Mouse (Mus musculus): ENCODE measurements at regions not wholly inside any gene's neighbourhood (a gene's known extent, or its start where the extent isn't known, plus 50 kb on each side); places are given as distances from the start of the nearest gene placed in this dataset.
A peak's percentile ranks its signal among the peaks of the same experiment; 100 is the strongest.

DNA sequence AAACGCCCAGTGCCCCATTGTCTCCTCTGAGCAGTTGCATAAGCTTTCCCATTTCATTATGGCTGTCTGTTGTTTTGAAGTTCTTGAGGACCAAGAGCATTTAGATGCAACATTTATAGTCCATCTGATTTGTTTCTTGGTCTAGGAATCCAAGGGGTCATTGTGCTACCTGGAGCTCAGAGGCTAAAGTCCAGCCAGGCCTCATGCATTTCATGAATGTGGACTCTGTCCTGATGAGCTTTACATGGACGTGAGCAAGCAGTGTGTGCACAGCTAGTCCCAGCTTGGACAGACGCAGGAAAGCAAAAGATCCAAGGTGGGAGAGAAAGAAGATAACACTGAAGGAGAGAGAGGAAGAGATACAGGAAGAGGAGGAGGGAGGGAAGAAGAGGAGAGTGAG lies 496.0 kb upstream of the 3110018I06Rik start:
- no peak for DNase-seq (ENCODE audit: low spot score in 2 of 2)

DNA sequence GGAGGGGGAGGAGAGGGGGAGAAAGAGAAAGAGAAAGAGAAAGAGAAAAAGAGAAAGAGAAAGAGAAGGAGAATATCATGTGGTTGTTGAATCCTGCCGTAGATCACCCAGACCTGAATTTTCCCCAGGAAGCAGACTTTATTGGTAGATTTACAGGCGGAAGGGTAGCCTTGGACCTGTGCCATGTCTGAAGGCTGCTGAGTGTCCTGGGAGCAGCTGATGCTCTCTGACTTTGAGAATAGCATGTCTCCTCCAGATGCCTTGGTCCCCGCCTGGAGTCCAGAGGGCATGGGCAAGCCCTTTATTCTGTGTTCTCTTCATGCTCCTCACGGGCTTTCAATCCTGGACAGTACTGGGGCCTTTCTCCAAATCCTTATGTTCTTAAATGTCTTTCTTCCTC lies 495.4 kb upstream of the 3110018I06Rik start:
- DNase-seq (ENCODE audit: low spot score in 2 of 2): no peak

DNA sequence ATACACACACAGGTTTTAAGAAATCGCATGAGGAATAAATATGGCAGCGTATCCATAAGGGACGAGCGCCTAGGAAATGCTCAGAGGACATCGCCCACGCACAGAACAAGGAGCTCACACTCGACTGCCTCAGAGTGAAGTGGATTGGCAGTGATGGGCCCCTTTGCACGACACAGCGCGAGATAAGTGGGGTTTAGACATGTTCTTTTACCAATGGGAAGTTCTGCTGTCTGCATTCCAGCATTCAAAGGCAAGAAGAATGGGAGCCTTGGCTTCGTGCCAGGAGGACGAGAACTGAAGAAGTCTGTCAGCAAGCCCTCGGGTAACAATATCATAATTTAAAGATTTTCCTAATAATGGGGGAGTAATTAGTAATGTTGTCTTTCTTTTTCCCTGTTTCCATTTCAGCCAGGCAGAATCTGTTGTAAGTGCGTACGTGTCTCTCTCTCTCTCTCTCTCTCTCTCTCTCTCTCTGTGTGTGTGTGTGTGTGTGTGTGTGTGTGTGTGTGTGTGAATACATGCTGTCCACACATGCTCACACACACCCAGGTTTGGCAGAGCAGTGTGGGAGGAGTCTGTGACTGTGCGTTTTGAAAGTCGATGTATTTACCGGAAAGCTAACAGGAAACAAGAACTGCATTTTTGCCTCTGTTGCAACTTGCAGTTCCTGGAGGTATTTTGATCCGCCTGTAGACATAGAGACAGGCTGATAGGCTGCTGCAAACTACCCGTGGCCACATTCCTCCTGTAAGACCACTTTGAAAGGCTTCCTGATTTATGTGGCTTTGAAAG lies 477.2 kb upstream of the 3110018I06Rik start:
- DNase-seq (ENCODE audit: low spot score in 2 of 2): no peak

DNA sequence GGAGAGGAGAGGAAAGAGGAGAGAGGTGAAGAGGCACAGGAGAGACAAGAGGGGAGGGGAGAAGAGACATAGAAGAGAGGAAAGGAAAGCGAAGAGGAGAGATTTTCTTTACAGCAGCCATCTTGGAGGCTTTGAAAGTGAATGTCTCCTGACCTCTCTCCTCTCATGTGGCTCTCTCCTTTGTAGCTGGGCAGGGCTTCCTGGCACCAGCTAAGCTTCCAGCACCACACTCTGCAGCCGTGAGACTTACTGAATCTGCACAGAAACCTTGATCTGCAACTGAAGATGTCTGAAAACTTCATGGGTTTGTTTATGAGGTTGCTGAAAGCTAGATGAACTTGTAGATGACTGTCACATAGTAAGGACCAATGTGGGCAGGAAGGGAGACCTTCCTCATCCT lies 471.6 kb upstream of the 3110018I06Rik start:
- no peak for DNase-seq (ENCODE audit: low spot score in 2 of 2)

DNA sequence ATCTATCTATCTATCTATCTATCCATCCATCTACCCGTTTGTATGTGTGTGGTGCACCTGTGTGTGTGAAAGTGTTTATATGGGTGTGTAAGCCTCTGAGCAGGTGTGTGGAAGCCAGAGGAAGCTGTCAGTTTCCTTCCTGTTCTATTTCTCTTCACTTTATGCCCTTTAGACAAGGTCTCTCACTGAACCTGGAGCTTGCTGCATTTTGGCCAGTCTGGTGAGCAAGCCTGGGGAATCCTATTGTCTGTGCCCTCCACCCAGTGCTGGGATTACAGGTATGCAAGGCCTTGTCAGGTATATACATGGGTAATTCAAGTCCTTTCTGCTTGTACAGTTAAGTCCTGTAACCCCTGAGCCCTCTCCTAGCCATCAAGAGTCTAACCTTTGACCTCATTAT lies 466.6 kb upstream of the 3110018I06Rik start:
- DNase-seq (ENCODE audit: low spot score in 2 of 2): no peak

DNA sequence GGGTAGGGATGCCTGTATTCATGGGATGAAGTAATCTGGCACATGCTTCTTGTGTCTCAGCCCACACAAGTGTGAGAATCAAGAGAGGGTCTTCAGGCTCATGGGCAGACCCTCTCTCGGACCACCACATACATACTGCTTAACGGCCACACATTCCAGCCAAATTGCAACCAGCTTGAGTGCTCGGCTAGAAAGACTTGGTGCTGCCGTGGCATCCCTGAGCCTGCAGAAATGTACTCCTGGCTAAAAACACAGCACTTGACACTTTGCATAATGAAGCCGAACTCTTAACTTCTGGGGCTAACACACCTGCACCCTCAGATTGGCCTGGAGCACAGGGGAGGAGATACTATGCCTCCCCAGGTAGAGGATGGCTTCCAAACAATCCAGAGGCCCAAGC lies 461.6 kb upstream of the 3110018I06Rik start:
- DNase-seq (ENCODE audit: low spot score in 2 of 2): no peak

DNA sequence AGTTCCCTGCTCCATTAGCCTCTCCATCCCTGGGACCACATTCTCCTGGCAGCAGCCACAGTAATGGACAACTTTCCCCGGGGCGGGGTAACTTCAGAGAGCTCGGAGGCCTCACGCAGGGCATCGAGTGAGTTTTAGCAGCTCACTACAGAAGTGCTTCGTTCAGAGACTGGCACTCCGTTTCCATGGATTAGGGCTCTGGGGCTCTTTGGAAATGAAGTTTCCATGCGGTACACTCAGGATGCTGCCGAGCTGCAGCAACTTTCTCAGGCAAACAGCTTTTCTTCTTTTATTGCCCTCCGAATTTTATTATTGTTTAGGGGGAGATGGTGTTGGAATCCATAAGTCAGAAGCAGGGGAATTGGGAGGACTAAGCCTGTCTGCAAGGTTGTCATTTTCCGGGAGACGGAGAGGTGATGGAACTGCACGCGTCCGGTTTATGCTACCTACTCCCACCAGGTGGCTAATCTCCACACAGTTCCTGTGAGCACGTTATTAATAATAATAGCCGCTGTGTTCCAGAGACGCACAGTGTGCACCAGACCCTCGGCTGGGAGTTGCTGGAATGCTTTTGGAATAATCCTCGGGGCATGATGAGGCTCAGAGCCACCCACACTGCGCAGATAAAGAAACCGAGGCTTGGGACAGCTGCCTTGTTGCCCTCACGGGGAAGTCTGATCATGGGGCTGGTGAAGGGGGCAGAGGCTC lies 460.4 kb upstream of the 3110018I06Rik start:
- no peak for DNase-seq (ENCODE audit: low spot score in 2 of 2)

DNA sequence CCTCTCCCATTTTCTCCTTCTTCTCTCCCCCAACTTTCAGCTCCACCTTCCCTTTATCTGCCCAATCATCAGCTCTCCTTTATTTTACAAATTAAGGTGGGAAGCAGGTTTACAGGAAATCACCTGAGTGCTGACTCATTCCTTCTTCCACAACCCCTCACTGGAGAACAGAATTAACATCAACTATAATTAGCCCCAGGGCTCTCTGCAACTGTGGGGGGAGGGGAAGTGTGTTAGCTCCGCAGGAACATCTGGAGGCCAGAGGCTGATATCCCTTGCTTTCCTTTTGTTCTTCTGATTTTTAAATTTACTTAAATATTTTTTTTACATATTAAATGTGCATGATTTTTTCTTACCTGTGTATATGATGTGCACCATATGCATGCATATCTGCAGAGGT lies 459.4 kb upstream of the 3110018I06Rik start:
- no peak for DNase-seq (ENCODE audit: low spot score in 2 of 2)

DNA sequence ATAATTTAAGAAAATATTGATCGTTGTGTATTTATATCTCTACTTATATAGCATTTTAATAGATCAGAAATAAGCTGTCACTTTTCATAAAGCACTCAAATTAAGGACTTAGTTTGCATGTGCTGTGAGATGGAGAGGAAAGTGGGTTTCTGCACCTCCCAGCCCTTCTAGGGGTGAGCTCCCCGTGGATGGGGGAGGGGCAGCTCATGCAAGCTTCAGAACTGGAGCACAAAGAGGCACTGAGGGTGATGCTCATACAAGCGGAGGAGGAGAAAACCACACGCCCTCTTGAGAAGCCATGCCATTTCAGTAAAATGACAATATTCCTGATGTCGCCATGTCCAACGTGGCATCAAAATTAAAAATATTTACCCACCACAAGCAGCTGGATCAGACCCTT lies 452.1 kb upstream of the 3110018I06Rik start:
- no peak for DNase-seq (ENCODE audit: low spot score in 2 of 2)

DNA sequence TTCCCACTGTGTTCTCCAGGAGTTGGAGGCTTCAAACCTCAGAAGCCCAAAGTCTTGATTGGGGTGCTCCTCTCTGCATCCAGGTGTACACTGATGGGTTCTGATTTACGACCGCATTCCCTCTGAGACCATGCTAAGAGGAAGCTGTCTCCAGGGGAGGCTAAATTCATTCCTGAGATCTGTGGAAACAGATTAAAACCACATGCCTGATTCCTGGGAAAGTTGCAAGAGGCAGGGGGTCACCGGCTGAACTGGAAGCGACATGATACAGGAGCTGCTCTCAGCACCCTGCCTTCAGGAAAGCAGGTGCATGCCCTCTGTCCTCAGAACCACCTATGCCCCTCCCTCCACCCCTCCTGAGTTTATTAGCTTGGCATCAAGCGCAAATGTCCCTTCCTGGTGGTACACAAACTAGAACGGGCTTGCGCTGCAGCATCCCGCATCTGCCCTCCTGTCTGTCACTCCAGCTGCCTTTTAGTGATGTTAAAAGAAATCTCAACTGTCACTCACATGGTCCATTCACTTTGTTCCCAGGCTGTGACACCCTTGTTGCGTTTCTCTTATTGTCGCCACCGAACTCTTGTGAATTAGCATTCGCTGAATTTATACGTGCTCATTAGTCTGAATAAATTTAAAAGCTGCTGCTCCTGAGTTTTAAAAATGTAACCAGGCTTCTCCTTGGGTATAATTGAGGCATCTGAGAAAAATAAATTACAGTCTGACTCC lies 446.3 kb upstream of the 3110018I06Rik start:
- no peak for DNase-seq (ENCODE audit: low spot score in 2 of 2)

DNA sequence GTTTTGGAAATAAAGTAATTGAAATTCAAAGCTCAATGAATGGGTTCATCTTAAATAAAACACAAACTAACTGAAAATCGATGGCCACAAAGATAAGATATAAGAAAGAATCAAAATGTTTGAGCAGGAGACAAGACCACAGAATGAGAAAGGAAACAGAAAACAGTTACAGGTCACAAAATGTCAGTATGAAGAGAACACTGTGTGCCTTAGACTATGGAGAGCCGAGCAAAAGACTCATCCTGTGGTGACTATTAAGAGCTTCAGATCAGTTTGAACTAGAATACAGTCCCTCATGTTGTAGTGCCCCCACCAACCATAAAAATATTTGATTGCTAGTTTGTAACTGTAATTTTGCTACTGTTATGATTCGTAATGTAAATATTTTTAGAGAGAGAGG lies 441.9 kb upstream of the 3110018I06Rik start:
- no peak for DNase-seq (ENCODE audit: low spot score in 2 of 2)

DNA sequence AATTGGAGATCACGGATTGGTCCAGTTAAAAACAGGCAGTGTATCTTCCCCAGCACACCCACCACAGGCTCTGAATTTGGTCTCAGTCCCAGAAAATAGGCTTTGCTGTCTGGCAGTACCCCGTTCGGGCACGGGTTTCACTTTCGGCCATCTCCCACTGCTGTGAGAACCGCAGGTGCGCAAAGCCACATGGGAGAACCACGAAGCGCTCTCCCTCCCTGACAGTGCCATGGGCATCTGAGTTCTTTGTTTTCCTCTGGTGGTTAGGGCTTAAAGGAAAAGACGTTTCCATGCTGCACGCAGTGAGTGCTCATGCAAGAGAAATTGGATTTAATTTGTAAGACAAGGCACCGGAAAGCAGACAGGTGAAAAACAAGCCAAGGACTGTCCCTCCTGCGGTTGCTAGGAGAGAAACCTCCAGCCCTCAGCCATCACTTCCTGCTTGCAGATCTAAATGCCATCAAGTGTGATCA lies 441.3 kb upstream of the 3110018I06Rik start:
- DNase-seq (ENCODE audit: low spot score in 2 of 2): no peak

DNA sequence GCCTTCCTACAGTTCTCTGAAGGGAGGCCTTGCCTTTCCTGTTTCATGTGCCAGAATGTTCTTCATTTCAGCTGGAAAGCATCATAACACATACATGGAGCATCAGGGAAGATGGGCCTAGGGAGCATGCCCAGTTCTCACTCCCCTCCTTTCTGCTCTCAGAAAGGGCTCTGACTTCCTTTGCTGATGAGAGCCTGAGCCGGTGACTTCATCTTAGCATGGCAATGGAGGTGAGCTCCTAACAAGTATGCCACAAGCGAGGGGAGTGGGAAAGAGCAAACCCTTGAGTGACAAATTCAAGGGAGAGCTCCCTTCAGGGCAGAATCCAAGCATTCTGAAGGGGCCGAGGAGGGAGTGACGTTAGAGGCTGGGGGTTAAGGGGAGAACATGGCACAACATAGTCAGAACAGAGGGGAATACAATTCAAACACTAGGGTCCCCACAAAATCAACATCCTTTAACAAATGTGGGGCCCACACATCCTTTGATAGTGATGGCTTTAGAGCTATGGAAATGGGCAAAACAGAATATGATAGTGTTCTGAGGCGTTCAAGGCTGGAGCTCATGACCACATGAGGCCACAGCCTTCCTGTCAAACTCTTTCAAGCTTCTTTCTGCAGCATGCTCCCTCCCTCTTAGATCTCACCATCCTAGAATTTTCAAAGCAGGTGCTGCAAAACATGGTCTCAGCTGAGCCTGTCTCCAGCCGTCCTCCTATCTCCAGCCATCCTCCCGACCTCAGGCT lies 437.4 kb upstream of the 3110018I06Rik start:
- DNase-seq (ENCODE audit: low spot score in 2 of 2): no peak

DNA sequence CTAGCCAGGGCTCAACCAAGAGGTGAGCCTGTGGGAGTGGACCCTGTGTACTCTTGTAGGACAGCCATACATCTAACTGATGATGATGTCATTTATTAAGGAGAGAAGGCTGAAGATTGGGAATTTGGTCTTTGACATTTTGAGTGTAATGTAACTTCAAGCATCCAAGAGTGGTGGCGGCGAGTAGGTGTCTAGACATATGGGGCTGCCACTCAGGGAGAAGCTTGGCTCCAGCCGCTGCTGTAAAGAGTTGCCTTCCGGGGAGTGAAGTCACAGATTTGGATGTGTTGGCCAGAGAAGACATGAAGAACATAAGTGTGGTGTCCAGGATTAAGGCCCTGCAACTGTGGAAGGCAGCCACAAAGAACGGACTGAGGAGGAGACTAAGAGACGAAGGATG lies 436.3 kb upstream of the 3110018I06Rik start:
- no peak for DNase-seq (ENCODE audit: low spot score in 2 of 2)

DNA sequence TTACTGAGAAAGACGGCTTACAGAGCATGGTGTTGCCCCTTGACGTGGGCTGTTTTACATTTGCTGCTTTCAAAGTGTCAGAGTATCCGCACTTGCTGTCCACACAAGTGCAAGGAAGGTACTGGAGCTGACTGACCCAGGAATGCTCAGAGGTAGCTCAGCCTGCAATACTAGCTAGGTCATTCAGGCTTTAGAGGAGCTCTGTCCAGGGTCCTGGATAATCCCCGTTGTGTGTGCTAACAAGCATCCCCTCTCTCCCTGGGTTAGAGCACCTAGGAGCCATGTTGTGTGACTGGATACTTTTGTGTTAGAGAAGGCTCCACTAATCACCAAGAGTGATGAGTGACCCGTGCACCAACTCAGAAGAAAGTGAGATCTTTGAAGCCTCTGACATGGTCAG lies 431.9 kb upstream of the 3110018I06Rik start:
- DNase-seq (ENCODE audit: low spot score in 2 of 2): no peak

DNA sequence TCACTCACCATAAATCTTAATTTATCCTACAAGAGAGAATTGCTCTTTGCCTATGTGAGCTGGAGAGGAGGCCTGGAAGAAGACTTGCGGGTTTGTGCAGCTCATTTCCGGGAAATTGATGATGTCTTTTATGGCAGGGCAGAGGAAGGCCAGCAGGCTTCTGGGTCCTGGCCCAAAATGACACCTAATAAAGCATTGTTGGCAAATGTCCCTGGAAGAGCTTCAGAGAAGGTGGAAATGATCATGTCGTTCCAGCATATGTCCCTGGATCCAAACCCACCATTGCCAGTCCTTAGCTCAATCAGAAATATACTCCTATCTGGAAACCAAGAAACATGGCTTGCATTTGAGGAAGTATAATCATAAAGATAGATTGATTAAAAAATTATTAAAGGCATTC lies 427.9 kb upstream of the 3110018I06Rik start:
- DNase-seq (ENCODE audit: low spot score in 2 of 2): no peak

DNA sequence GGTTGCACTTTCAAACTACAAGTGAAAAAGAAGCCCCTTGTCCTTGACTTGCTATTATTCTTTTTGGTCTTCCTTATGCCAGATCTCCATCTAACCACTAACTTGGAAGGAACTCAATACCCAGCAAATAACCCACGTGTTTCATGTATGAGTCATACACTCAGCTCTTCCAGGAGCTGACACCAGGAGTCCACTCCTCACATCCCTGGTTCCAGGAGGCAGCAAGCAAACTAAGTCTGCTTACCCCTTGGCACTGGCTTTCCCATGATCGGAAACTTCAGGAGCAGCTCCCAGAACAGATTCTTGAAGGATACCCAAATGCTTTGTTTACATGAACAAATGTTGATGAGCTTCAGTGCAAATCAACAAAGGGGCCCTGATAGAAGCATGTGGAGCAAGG lies 421.1 kb upstream of the 3110018I06Rik start:
- DNase-seq (ENCODE audit: low spot score in 2 of 2): no peak

DNA sequence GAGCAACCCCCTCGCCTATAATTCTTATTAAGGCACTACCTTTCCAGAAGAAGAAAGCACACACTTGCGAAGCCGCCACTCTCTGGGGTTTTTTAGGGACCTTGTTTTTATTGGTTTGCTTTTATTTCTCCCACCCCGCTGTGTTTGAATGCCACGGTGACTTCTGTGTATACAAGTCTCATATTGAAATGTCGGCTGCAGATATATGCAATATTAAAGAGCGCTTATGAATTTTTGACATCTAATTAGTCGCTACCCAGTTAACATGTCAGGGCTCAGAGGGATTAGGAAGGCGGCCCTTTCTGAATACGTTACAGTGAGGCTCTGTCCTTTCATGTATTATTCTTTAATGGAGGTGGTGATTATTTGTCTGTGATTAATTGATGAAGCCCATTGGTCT lies 405.9 kb upstream of the 3110018I06Rik start:
- no peak for DNase-seq (ENCODE audit: low spot score in 2 of 2)

DNA sequence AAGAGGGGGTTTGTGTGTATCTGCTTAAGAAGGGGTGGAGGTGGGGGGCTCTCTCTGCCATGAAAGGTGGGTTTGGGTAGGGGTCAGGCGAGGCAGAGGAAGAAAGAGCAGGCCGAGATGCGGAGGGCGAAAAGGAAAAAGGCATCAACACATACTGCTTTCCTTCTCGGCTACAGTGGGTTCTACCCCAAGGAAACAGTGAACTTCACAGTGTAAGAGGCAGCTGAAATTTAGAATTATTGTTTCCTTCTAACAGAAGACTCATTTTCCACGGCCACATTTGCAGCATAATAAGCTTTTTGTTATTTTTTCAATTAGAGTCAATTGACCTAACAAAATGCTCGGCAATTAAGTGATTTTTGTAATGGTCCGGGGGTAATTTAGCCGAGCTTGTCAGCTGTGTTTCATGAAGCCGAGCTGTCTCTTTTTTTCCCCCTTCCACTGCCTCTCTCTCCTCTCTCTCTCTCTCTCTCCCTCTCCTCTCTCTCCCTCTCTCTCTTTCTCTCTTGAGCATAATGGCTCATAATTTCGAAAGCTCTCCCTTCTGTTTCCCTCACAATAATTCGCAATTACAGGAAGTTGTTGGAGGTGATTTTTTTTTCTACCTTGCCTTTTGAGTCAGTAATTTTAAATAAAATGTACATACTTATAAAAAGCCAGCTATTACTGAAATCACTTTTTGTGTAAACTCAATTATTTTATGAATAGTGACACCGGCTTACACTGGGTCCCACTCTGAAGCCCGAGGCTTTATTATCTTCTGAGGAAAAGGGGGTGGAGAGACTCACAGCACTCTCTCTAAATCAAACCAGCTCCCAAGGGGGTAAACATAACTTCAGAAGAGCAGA lies 403.1 kb upstream of the 3110018I06Rik start:
- DNase-seq (ENCODE audit: low spot score in 2 of 2): no peak

DNA sequence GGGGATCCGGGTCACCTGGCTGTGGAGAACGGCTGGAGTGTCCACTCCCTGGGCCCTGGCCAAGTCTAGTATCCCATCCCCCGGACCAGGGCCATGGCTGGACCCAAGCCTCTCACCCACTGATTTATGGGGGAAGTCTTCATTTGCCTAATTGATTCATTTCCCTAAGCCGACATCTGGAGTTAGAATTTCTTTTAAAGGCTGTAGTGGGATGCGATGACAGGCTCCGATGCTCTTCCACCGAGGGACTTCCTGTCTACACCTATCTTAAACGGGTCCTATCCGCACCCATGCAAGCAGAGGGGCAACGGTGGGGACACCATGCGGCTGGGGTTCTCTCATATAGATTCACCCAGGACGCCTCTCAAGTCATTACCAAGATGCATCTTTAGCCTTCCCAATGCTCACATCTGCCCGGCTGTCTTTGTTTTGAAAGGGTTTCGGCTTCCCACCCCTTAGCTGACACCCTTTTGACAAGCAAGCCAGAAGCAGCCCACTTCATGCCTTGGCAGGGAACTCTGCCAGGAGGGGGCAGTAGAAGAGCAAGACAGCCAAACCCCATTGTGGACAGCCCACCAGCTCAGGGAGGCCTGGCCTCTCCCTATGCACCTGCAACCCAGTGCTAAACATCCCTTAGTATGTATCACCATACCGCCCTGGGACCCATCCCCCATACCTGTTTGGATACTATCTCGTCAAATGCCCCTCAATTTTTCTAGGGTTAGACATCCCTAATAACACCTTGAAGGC lies 402.4 kb upstream of the 3110018I06Rik start:
- DNase-seq (ENCODE audit: low spot score in 2 of 2): peak; percentile 31 to 33

Data from adrenal gland, adult 18-20 months (tissue).